Mouse (Mus musculus) embryonic facial prominence, embryonic 15.5 days (tissue): ENCODE results near the gene Fbxw10. TPM values are rescaled to one million over a fixed set of nuclear protein-coding genes. Genes with fewer than 3 reads are reported as not detected.

Source experiments
- ATAC-seq: fragments of 200-750 bp; cut with Nextera tagmentation; 2 replicates; pipeline ENCODE4 v1.8.0; 2017; ENCODE audit warnings: low read depth, moderate TSS enrichment; ENCODE audit not compliant: insufficient number of reproducible peaks, low FRiP score, low TSS enrichment
- H3K27ac ChIP-seq: fragments of 300-500 bp; sonication (generic); replicated peaks from 2 replicates; pipeline ENCODE4 v1.5.1; 2015; ENCODE audit warnings: mild to moderate bottlenecking, inconsistent platforms
- H3K27me3 ChIP-seq: fragments of 300-500 bp; sonication (generic); 2 replicates; pipeline ENCODE4 v1.6.1; 2015; ENCODE audit warnings: inconsistent platforms
- H3K36me3 ChIP-seq: fragments of 300-500 bp; sonication (generic); 2 replicates; pipeline ENCODE4 v1.6.1; 2015; ENCODE audit warnings: mild to moderate bottlenecking, inconsistent platforms
- H3K4me1 ChIP-seq: fragments of 300-500 bp; sonication (generic); 2 replicates; pipeline ENCODE4 v1.6.1; 2015; ENCODE audit warnings: inconsistent platforms
- H3K4me2 ChIP-seq: fragments of 300-500 bp; sonication (generic); replicated peaks from 2 replicates; pipeline ENCODE4 v1.6.1; 2015; ENCODE audit warnings: mild to moderate bottlenecking, inconsistent platforms
- H3K4me3 ChIP-seq: fragments of 300-500 bp; sonication (generic); replicated peaks from 2 replicates; pipeline ENCODE4 v1.5.1; 2015; ENCODE audit warnings: mild to moderate bottlenecking, inconsistent platforms
- H3K9ac ChIP-seq: fragments of 300-500 bp; sonication (generic); 2 replicates; pipeline ENCODE4 v1.6.1; 2015; ENCODE audit warnings: inconsistent platforms
- H3K9me3 ChIP-seq: fragments of 300-500 bp; sonication (generic); replicated peaks from 2 replicates; pipeline ENCODE4 v1.6.1; 2016; ENCODE audit warnings: inconsistent platforms
- WGBS: fragments of 180-500 bp; shearing (Covaris S2); methylation state at CpG from one replicate; pipeline ENCODE4 v1.1.7; 2015; 5-methylcytosine and 5-hydroxymethylcytosine counted together
- polyA plus RNA-seq: library from polyadenylated mRNA; unstranded; fragments of >200 nt; fragmentation: Nextera tagmentation; extraction: Ambion mirVana; gene quantifications from 2 replicates; pipeline ENCODE4 v1.2.1, GENCODE M21; 2015

The Fbxw10 gene
- polyA plus RNA-seq, 1 experiment from 2014 or later = 1.1 TPM

DNA sequence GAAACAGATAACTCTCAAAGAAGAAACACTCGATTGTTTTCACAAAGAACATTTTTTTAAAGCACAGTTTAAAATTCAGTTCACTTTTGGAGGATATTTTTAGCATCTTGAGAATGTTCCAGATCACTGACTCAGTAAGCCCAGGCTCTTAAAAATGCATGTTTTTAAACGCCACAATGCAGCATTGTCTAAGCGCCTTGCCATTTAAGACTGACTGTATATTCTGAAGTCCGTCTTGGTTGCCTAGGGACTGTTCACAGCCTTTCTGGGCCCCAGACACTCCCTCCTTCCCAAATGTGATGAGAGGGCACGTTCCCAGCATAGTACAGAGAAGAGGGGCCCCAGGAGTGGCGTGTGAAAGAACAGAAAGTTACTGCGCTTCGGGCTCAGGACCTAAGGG lies 64.5 kb downstream of the Fbxw10 start:
- no peak; the same call in 1 of the 2 replicates for ATAC-seq
- Histone ChIP-seq H3K4me3 (no peak overlapping the region), H3K36me3 (no peaks in the 10 kb centered on the region), H3K27me3 (no peaks in the 10 kb centered on the region), H3K4me2 (no peak overlapping the region), H3K9ac (no peak overlapping the region), H3K27ac (peak overlapping the region; percentile 73), H3K9me3 (no peaks in the 10 kb centered on the region), H3K4me1 (peaks cover 10% of the 10 kb centered on the region)
- WGBS = 40% methylated on average over 8 of the region's 8 CpGs

DNA sequence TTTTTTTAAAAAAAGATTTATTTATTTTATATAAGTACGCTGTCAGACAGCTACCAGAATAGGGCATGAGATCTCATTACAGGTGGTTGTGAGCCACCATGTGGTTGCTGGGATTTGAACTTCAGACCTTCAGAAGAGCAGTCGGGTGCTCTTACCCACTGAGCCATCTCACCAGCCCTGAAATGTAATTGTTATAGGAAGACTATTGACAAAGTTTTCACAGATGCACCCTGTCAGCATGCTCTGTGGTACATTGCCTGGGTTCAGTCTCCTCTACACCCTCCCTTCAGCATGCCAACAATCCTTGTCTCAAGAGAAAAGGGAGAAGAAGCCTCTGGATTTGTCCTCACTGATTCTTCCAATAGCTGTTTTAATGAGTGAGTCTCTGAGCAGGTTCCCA lies 66.3 kb downstream of the Fbxw10 start:
- WGBS = 91% methylated on average over 2 of the region's 2 CpGs

DNA sequence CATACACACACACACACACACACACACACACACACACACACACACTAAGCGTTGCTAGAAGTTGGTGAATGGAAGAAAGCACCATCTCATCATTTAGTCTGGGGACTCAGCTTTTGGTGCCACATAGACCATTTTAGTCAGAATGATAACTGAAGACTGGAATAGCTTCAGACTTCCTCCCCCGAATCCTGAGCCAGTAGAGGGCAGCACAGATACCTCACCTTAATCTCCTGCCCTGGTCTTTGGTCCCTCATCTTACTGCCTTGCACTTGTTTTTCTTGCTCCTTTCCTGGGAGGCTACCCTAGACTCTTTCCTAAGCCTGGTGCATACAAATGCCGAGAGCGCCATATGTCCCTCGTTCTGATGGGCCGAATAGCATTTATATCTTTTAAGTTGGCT lies 67.7 kb downstream of the Fbxw10 start:
- Histone ChIP-seq H3K9ac (no peak overlapping the region), H3K9me3 (no peaks in the 10 kb centered on the region), H3K27me3 (no peaks in the 10 kb centered on the region), H3K4me1 (peaks cover 14% of the 10 kb centered on the region), H3K36me3 (no peaks in the 10 kb centered on the region), H3K4me3 (no peak overlapping the region), H3K4me2 (no peak overlapping the region), H3K27ac (no peak overlapping the region)
- whole genome bisulfite sequencing = 55% methylated on average over 6 of the region's 6 CpGs
- ATAC-seq = no peak

More for the DNA sequence above, 66.3 kb downstream of the Fbxw10 start:
- no peak overlapping the region for H3K27ac ChIP-seq
- no peaks in the 10 kb centered on the region for H3K27me3 ChIP-seq
- no peaks in the 10 kb centered on the region for H3K9me3 ChIP-seq
- H3K9ac ChIP-seq = no peak overlapping the region
- H3K36me3 ChIP-seq = no peaks in the 10 kb centered on the region
- H3K4me2 ChIP-seq = no peak overlapping the region
- no peak for ATAC-seq
- peaks cover 14% of the 10 kb centered on the region for H3K4me1 ChIP-seq
- H3K4me3 ChIP-seq = no peak overlapping the region

- Histone ChIP-seq H3K27me3 (no peaks in the 10 kb centered on the region), H3K4me1 (peaks cover 21% of the 10 kb centered on the region), H3K9me3 (no peaks in the 10 kb centered on the region), H3K9ac (no peak overlapping the region), H3K36me3 (no peaks in the 10 kb centered on the region), H3K27ac (no peak overlapping the region), H3K4me2 (no peak overlapping the region), H3K4me3 (no peak overlapping the region)
- ATAC-seq = no peak
- 83% methylated on average over 2 of the region's 2 CpGs for WGBS
These were observed 68.6 kb downstream of the Fbxw10 start for GRCm38 (mm10) chr11:62915486-62915885.

DNA sequence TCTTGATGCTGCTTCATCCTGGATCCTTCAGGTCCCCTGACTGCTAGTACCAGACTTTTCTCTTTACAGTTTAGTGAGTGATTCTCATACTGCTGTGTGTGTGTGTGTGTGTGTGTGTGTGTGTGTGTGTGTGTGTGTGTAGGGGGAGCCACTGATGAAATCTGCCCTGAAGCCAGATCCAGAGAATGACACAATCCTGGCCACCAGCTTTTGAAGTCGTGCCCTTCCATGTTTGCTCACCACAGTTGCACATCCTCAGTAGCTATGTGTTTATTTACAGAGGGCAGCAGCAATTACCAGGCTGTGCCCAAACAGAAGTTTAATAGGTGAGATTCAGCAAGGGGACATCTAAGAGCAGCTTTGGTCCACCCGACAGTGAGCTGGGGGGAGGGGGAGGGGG lies 69.9 kb downstream of the Fbxw10 start:
- Histone ChIP-seq H3K4me2 (no peak overlapping the region), H3K9ac (no peak overlapping the region), H3K27ac (no peak overlapping the region), H3K4me1 (peaks cover 19% of the 10 kb centered on the region), H3K4me3 (no peak overlapping the region), H3K9me3 (no peaks in the 10 kb centered on the region), H3K27me3 (no peaks in the 10 kb centered on the region), H3K36me3 (no peaks in the 10 kb centered on the region)
- 22% methylated on average over 2 of the region's 2 CpGs for WGBS
- no peak for ATAC-seq

DNA sequence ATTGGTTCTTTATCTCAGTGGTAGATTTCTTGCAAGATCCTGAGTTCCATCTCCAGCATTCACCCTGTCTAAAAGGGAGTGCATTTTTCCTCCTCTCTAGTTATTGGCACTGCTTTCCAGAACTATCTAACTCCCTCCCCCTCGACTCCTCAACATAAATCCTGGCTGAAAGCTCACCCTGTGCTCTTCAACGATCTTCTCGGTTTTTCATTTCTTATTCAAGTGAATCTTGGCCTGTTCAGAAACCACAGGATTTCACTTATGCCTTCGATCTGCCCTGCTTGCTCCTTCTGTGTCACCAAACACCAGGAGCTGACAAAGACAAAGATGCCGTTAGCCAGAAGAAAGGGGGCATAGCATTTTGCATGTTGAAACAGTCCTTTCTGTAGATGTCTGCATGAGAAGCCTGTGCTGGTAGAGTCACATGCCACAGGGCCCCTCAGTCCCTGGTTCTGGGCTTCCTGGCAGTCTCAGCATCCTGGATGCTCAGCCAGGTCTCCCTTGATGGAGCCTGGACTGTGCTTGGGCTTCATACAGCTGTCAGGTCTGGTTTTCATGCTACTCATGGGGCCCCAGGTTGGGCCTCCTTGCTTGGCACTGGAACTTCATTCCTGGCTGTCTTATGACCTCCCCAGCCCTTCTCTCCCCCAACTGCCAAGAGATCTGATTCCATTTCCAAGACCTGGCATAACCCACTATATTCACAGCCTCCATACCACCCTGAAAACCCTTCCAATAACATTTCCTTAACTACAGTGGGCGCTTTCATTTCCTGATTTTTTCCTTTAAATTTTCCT lies 73.3 kb downstream of the Fbxw10 start:
- H3K4me3 ChIP-seq = peak overlapping the region; percentile 31; the same call in 1 of the 2 replicates
- peak overlapping the region; percentile 48 for H3K4me2 ChIP-seq
- no peaks in the 10 kb centered on the region for H3K36me3 ChIP-seq
- H3K4me1 ChIP-seq = peaks cover 25% of the 10 kb centered on the region
- no peaks in the 10 kb centered on the region; the same call in 1 of the 2 replicates for H3K27me3 ChIP-seq
- ATAC-seq = peak; percentile 65; the same call in 1 of the 2 replicates
- H3K9ac ChIP-seq = no peak overlapping the region
- WGBS = 45% methylated on average over 6 of the region's 6 CpGs
- peak overlapping the region; percentile 86 for H3K27ac ChIP-seq
- H3K9me3 ChIP-seq = no peaks in the 10 kb centered on the region

DNA sequence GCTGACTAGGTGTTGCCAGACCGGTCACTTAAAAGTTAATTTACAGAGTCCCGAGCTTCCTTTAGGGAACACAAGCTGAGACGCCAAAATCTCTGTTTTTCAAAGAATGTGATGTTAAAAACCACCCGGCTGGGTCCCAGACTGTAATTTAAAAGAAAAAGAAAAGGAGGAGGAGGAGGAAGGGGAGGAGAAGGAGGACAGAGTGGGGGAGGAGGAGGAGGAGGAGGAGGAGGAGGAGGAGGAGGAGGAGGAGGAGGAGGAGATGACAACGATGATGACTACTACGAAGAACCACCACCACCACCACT lies 73.8 kb downstream of the Fbxw10 start:
- Histone ChIP-seq H3K4me2 (peak overlapping the region; percentile 48), H3K9ac (no peak overlapping the region), H3K4me1 (peaks cover 22% of the 10 kb centered on the region), H3K27ac (peak overlapping the region; percentile 95), H3K9me3 (no peaks in the 10 kb centered on the region), H3K36me3 (no peaks in the 10 kb centered on the region), H3K4me3 (peak overlapping the region; percentile 31), H3K27me3 (no peaks in the 10 kb centered on the region; the same call in 1 of the 2 replicates)
- 13% methylated on average over 6 of the region's 6 CpGs for WGBS
- peak; percentile 6; the same call in 1 of the 2 replicates for ATAC-seq

DNA sequence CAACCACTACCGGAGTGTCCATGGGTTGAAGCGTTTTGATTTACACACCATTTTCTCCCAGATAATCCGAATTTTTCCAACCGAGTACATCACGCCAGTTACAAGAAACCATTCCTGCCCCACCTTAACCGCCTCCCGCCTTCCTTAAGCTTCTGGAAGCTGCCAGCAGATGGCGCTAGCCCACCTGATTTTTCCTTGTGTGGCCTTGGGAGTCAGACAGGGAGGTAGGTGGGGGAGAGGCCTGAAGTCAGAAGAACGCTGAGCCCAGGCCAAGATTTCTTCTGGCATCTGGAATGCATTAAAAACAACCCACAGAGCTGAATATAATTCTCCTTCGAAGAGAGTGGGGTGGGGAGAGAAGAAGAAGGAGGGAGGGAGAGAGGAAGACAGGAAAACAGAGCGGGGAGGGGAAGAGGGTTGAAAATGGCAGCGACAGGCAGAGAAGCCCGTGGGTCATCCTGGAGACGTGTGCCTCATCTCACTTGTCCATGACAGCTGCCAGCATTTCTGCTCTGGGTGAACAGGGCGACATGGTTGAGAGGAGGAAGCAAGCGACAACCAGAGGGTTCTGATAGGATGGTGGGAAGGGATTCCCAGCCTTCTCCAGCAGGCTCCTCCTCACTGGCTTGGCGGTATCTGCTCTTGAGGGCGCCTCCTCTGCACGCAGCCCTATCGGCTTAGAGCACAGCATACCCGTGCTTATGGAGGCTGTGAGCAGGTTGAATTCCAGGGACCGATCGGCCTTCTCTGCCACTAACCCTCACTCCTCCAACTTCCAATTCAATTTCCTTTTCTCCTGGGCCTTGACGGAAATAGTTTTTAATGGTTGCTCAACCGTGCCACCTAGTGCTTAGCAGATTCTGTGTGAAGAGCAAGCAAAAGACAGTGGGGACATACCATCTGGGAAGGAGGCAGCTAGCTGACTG lies 74.4 kb downstream of the Fbxw10 start:
- Histone ChIP-seq H3K4me3 (peak overlapping the region; percentile 31), H3K27me3 (no peaks in the 10 kb centered on the region; the same call in 1 of the 2 replicates), H3K27ac (peak overlapping the region; percentile 95), H3K4me1 (peaks cover 22% of the 10 kb centered on the region), H3K9ac (no peak overlapping the region), H3K9me3 (no peaks in the 10 kb centered on the region), H3K4me2 (peak overlapping the region; percentile 48), H3K36me3 (no peaks in the 10 kb centered on the region)
- 9% methylated on average over 25 of the region's 25 CpGs for WGBS
- peak; percentile 93 for ATAC-seq

DNA sequence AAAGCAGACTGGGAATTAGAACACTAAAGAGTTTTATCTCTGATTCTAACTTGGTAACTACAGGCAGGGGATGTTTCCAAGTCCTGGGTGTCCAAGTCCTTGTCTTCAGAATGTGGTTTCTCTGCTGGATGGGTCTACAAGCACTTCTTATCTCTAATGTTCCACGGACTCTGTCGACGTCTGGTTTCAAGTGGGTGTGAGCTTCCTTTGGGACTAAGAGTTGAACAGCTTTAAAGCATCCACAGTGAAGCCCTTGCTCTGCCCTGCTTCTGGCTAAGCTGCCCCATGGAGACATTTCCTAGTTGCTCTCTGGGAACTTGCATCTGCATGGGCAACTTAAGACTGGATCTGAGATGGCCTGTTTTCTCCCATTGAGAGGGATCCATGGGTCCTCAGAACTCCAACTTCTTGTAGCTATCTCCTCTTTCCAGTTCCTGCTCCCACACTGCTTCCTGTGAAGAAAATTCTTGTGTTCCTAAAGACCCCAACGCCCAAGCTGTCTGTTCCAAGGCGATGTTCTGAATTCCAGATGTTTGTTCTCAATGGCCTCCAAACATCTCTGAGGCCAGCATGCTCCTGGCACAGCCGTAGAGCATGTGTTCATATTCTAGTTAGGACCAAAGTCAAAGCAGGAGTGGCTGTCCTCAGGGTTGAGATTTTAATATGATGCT lies 77.4 kb downstream of the Fbxw10 start:
- 64% methylated on average over 6 of the region's 6 CpGs for WGBS
- Histone ChIP-seq H3K4me3 (no peak overlapping the region), H3K27ac (0 out of 2 replicates have a peak overlapping the region, but pooled peaks have one; percentile 34), H3K4me2 (no peak overlapping the region), H3K36me3 (no peaks in the 10 kb centered on the region), H3K4me1 (peaks cover 19% of the 10 kb centered on the region), H3K27me3 (no peaks in the 10 kb centered on the region; the same call in 1 of the 2 replicates), H3K9ac (no peak overlapping the region), H3K9me3 (no peaks in the 10 kb centered on the region)
- ATAC-seq = no peak
